ENCODE assay signal across 19 mouse cellular contexts in genomic region chr4:115821928-115822327, GRCm38 (mm10). TPM values are rescaled to one million over a fixed set of nuclear protein-coding genes. Genes with fewer than 3 reads are reported as not detected.
DNase-seq lines count a peak whose midpoint lies in the region; ATAC-seq and TF ChIP-seq lines count a peak whose summit lies in the region.
"Had no signal": no experiment of that assay in that cellular context is flagged by ENCODE, and none has a peak within 500 bp of the region (broad histone marks: within the 10 kb centered on the region; RNA-seq: fewer than 3 reads in every experiment).

No protein-coding gene starts in this region.

- no peak overlapping the region for H3K4me2 ChIP-seq in heart, postnatal 0 days (ENCODE audit: low read depth, low read length)
- H3K4me2 ChIP-seq: embryonic facial prominence, embryonic 13.5 days; forebrain, embryonic 13.5 days; hindbrain, embryonic 13.5 days; neural tube, embryonic 12.5 days had no signal

- TF ChIP-seq CTCF in heart, postnatal 0 days (IDR thresholded peaks at IDR 0.05; ENCODE audit: low read depth), result no peak

- peaks cover 33% of the 10 kb centered on the region for H3K4me1 ChIP-seq in heart, embryonic 10.5 days
- peaks cover 33% of the 10 kb centered on the region for H3K4me1 ChIP-seq in heart, postnatal 0 days (ENCODE audit: control insufficient read depth, insufficient read depth)
- H3K4me1 ChIP-seq: forebrain, embryonic 13.5 days; hindbrain, embryonic 13.5 days; neural tube, embryonic 12.5 days had no signal

- no peaks in the 10 kb centered on the region for H3K27me3 ChIP-seq in heart, embryonic 10.5 days (ENCODE audit: insufficient read depth, poor library complexity, severe bottlenecking)
- H3K27me3 ChIP-seq in heart, postnatal 0 days (ENCODE audit: control insufficient read depth, insufficient read depth, low read length), result no peaks in the 10 kb centered on the region
- H3K27me3 ChIP-seq: embryonic facial prominence, embryonic 13.5 days; neural tube, embryonic 12.5 days had no signal

- peak; percentile 31; the same call in 1 of the 2 replicates for ATAC-seq in common myeloid progenitor, adult 5-6 weeks (replicated peaks; ENCODE audit: low read depth, poor library complexity, severe bottlenecking)
- peak; percentile 77 for ATAC-seq in heart, postnatal 0 days (ENCODE audit: insufficient read depth, low read depth)
- ATAC-seq: forebrain, embryonic 13.5 days; midbrain, embryonic 16.5 days had no signal

- 38% methylated on average over 3 of the region's 3 CpGs for WGBS in heart, embryonic 10.5 days
- WGBS in heart, postnatal 0 days, result 12% methylated on average over 3 of the region's 3 CpGs

- peaks cover 8% of the 10 kb centered on the region; the same call in 1 of the 2 replicates for H3K36me3 ChIP-seq in heart, embryonic 10.5 days
- H3K36me3 ChIP-seq in heart, postnatal 0 days (replicated peaks; ENCODE audit: control insufficient read depth, insufficient read depth, low read length), result peaks cover 17% of the 10 kb centered on the region; the same call in 1 of the 2 replicates
- H3K36me3 ChIP-seq: neural tube, embryonic 12.5 days had no signal

- H3K27ac ChIP-seq in heart, embryonic 10.5 days, result no peak overlapping the region
- 0 out of 2 replicates have a peak overlapping the region, but pooled peaks have one; percentile 0 for H3K27ac ChIP-seq in heart, postnatal 0 days (ENCODE audit: low read depth)
- H3K27ac ChIP-seq: embryonic facial prominence, embryonic 13.5 days; forebrain, embryonic 13.5 days; hindbrain, embryonic 13.5 days; layer of hippocampus, adult 2 months; neural tube, embryonic 12.5 days had no signal

- H3K9me3 ChIP-seq in heart, embryonic 10.5 days, result no peaks in the 10 kb centered on the region
- no peaks in the 10 kb centered on the region for H3K9me3 ChIP-seq in heart, postnatal 0 days (replicated peaks; ENCODE audit: control insufficient read depth, low read length)
- H3K9me3 ChIP-seq: embryonic facial prominence, embryonic 13.5 days; forebrain, embryonic 13.5 days; G1E; hindbrain, embryonic 13.5 days; neural tube, embryonic 12.5 days had no signal

- peak; percentile 71 to 74 for DNase-seq in heart, adult 18-20 months
- DNase-seq in heart, embryonic 10.5 days (ENCODE audit: low spot score), result no peak
- peak; percentile 63 for DNase-seq in heart, postnatal 0 days (ENCODE audit: low spot score)
- peak; percentile 8 for DNase-seq in lung, postnatal 14 days
- DNase-seq in right cerebral cortex, adult 18-20 months, result no peak
- DNase-seq in right cerebral cortex, postnatal 25 days, result no peak
- no peak for DNase-seq in ovary, postnatal 14 days (ENCODE audit: low spot score)
- DNase-seq: cerebellum, postnatal 25 days; kidney, adult 8-10 months had no signal

- H3K9ac ChIP-seq in heart, postnatal 0 days (replicated peaks; ENCODE audit: low read depth, low read length), result no peak overlapping the region
- H3K9ac ChIP-seq: embryonic facial prominence, embryonic 13.5 days; forebrain, embryonic 13.5 days; hindbrain, embryonic 13.5 days; neural tube, embryonic 12.5 days had no signal

- peak; percentile 78 for TF ChIP-seq EP300 in heart, postnatal 0 days (IDR thresholded peaks at IDR 0.05; ENCODE audit: low read depth)

- no peak overlapping the region for H3K4me3 ChIP-seq in heart, embryonic 10.5 days
- no peak overlapping the region for H3K4me3 ChIP-seq in heart, postnatal 0 days (ENCODE audit: low read depth, low read length)
- H3K4me3 ChIP-seq: embryonic facial prominence, embryonic 13.5 days; forebrain, embryonic 13.5 days; hindbrain, embryonic 13.5 days; layer of hippocampus, adult 2 months; neural tube, embryonic 12.5 days had no signal

RNA-seq across cellular contexts. Expression of gene Mob3c, which starts 6.0 kb away (rescaled TPM):
- total RNA-seq in heart, adult 18-20 months (2021), result 1 to 10 TPM; 5.0 to 5.3 TPM
- 5.9 and 9.8 TPM in 2 replicates for polyA plus RNA-seq in heart, embryonic 10.5 days (2016; fragmentation: Nextera tagmentation; extraction: Ambion mirVana)
- total RNA-seq in common myeloid progenitor, adult 5-6 weeks (2017), result 8.4 and 16.9 TPM in 2 replicates
- 3.1 and 4.9 TPM in 2 replicates for total RNA-seq in heart, postnatal 0 days (2014; rRNA removed; ENCODE audit: low replicate concordance)
- 5.5 and 6.4 TPM in 2 replicates for polyA plus RNA-seq in heart, postnatal 0 days (2015; fragmentation: Nextera tagmentation; extraction: Ambion mirVana)

RNA-seq across cellular contexts. Expression of gene Mknk1, which starts 17.1 kb away (rescaled TPM):
- total RNA-seq in heart, adult 18-20 months (2021), result 10 to 100 TPM; 20.6 to 22.0 TPM
- 22.7 and 23.0 TPM in 2 replicates for polyA plus RNA-seq in heart, embryonic 10.5 days (2016; fragmentation: Nextera tagmentation; extraction: Ambion mirVana)
- 31.7 and 68.4 TPM in 2 replicates for total RNA-seq in common myeloid progenitor, adult 5-6 weeks (2017)
- 10.9 and 15.4 TPM in 2 replicates for total RNA-seq in heart, postnatal 0 days (2014; rRNA removed; ENCODE audit: low replicate concordance)
- 15.5 and 16.6 TPM in 2 replicates for polyA plus RNA-seq in heart, postnatal 0 days (2015; fragmentation: Nextera tagmentation; extraction: Ambion mirVana)

RNA-seq across cellular contexts. Expression of gene Atpaf1, which starts 37.3 kb away (rescaled TPM):
- 100 to 1,000 TPM; 105 to 129 TPM for total RNA-seq in heart, adult 18-20 months (2021)
- polyA plus RNA-seq in heart, embryonic 10.5 days (2016; fragmentation: Nextera tagmentation; extraction: Ambion mirVana), result 60.0 and 67.2 TPM in 2 replicates
- 13.1 and 17.4 TPM in 2 replicates for total RNA-seq in common myeloid progenitor, adult 5-6 weeks (2017)
- total RNA-seq in heart, postnatal 0 days (2014; rRNA removed; ENCODE audit: low replicate concordance), result 40.0 and 49.0 TPM in 2 replicates
- polyA plus RNA-seq in heart, postnatal 0 days (2015; fragmentation: Nextera tagmentation; extraction: Ambion mirVana), result 75.9 and 86.4 TPM in 2 replicates

RNA-seq across cellular contexts. Expression of gene Tex38, which starts 41.1 kb away (rescaled TPM):
- 1 to 10 TPM in 1 of 2 experiments, under 1 TPM in 1; 0.45 to 1.9 TPM for total RNA-seq in heart, adult 18-20 months (2021)
- 0.55 and 0.62 TPM in 2 replicates for polyA plus RNA-seq in heart, embryonic 10.5 days (2016; fragmentation: Nextera tagmentation; extraction: Ambion mirVana)
- 0.87 TPM in 1 of 2 replicates, not detected in the other for total RNA-seq in common myeloid progenitor, adult 5-6 weeks (2017)
- total RNA-seq in heart, postnatal 0 days (2014; rRNA removed; ENCODE audit: low replicate concordance), result not detected in 2 replicates
- polyA plus RNA-seq in heart, postnatal 0 days (2015; fragmentation: Nextera tagmentation; extraction: Ambion mirVana), result 0.30 and 0.55 TPM in 2 replicates
- total RNA-seq: G1E had no signal
- polyA plus RNA-seq: C2C12; forebrain, embryonic 13.5 days; G1E; liver, embryonic 16.5 days had no signal

Comparison
In these comparisons a context has a peak if more than half of its experiments do, and no peak if none do; other contexts are left out.
1. DNase-seq: peak in heart, adult 18-20 months (2 of 2), heart, postnatal 0 days (single experiment) and lung, postnatal 14 days (single experiment); none in heart, embryonic 10.5 days (single experiment), right cerebral cortex, adult 18-20 months (single experiment), right cerebral cortex, postnatal 25 days (single experiment) and ovary, postnatal 14 days (single experiment).